Mouse (Mus musculus) spleen, adult 2 months (tissue): ENCODE measurements around the gene Smad6.

Experiments
- CTCF ChIP-seq: fragments of 200-500 bp; IDR thresholded peaks from 2 replicates; pipeline ENCODE4 v1.5.1; 2011; ENCODE audit warnings: mild to moderate bottlenecking, inconsistent platforms; ENCODE audit not compliant: insufficient read depth, insufficient read length, insufficient replicate concordance; ENCODE audit errors: extremely low read depth
- POLR2A ChIP-seq: fragments of 200-500 bp; IDR thresholded peaks from 2 replicates; pipeline ENCODE4 v1.6.1; 2011; ENCODE audit warnings: low read depth, low read length, inconsistent platforms

- no peak for TF ChIP-seq CTCF
- TF ChIP-seq POLR2A, result no peak
These were observed 33.3 kb upstream of the Smad6 start for GRCm38 (mm10) chr9:64055162-64055561.
